Mouse (Mus musculus) ES-Bruce4 (cell line): ENCODE measurements around the gene Dhdds.

Experiments
- EP300 ChIP-seq: IDR thresholded peaks from 2 replicates; pipeline ENCODE4 v1.6.1; 2011; ENCODE audit warnings: low read depth, low read length; ENCODE audit not compliant: insufficient read depth
- POLR2A ChIP-seq: IDR thresholded peaks from one replicate; pipeline ENCODE4 v1.8.1; 2011; ENCODE audit warnings: low read length; ENCODE audit not compliant: insufficient read depth

GRCm38 (mm10) chr4:133980496-133980895, 20.2 kb downstream of the Dhdds start:
- TF ChIP-seq EP300, result no peak
- TF ChIP-seq POLR2A, result no peak
